Comparison of ENCODE assay signal across 11 mouse cellular contexts in genomic region chr12:17339114-17339905, GRCm38 (mm10). TPM values are rescaled to one million over a fixed set of nuclear protein-coding genes. Genes with fewer than 3 reads are reported as not detected.
DNase-seq lines count a peak whose midpoint lies in the region; ATAC-seq and TF ChIP-seq lines count a peak whose summit lies in the region.
"Had no signal": no experiment of that assay in that cellular context is flagged by ENCODE, and none has a peak within 500 bp of the region (broad histone marks: within the 10 kb centered on the region; RNA-seq: fewer than 3 reads in every experiment).

No protein-coding gene starts in this region.

- no peaks in the 10 kb centered on the region for H3K36me3 ChIP-seq in stomach, postnatal 0 days (ENCODE audit: control insufficient read depth, insufficient read depth, low read length)

- TF ChIP-seq EP300 in stomach, postnatal 0 days (optimal IDR thresholded peaks at IDR 0.05), result no peak

- H3K27me3 ChIP-seq in stomach, postnatal 0 days (ENCODE audit: control insufficient read depth, insufficient read depth, low read length), result no peaks in the 10 kb centered on the region

- WGBS in stomach, postnatal 0 days, result 48% methylated on average over 3 of the region's 3 CpGs

- no peak overlapping the region for H3K4me3 ChIP-seq in left cerebral cortex, adult 2 months
- no peak overlapping the region for H3K4me3 ChIP-seq in stomach, postnatal 0 days (ENCODE audit: low read depth, low read length)

- H3K4me2 ChIP-seq in stomach, postnatal 0 days (replicated peaks; ENCODE audit: low read depth), result no peak overlapping the region

- intact Hi-C loops in left cerebral cortex, adult 2 months (cut with DNase I), result no loop called here
- intact Hi-C loops in left cerebral cortex, postnatal 36 days (cut with DNase I), result no loop called here

- H3K27ac ChIP-seq in left cerebral cortex, adult 2 months, result no peak overlapping the region
- no peak overlapping the region for H3K27ac ChIP-seq in stomach, postnatal 0 days (replicated peaks)

- no peaks in the 10 kb centered on the region for H3K9me3 ChIP-seq in stomach, postnatal 0 days (ENCODE audit: control insufficient read depth, low read length)

- peak; percentile 39 for TF ChIP-seq CTCF in left cerebral cortex, adult 2 months (IDR thresholded peaks at IDR 0.05)
- TF ChIP-seq CTCF in stomach, postnatal 0 days (IDR thresholded peaks at IDR 0.05; ENCODE audit: low read depth), result peak; percentile 59

- ATAC-seq in CD4-positive, CD25-positive, alpha-beta regulatory T cell, adult 4 months, result no peak
- ATAC-seq in stomach, postnatal 0 days (ENCODE audit: low FRiP score, low TSS enrichment), result no peak

- H3K4me1 ChIP-seq in stomach, postnatal 0 days (replicated peaks; ENCODE audit: control insufficient read depth, insufficient read depth), result no peaks in the 10 kb centered on the region

- no peak overlapping the region for H3K9ac ChIP-seq in stomach, postnatal 0 days (ENCODE audit: low read length)

- peak; percentile 47 for DNase-seq in CD4-positive, CD25-positive, alpha-beta regulatory T cell, adult 2 months (ENCODE audit: low read depth, low spot score)
- no peak for DNase-seq in left cerebral cortex, adult 2 months (ENCODE audit: extremely low spot score in 1 of 2, low spot score in 2 of 2)
- DNase-seq in left cerebral cortex, postnatal 36 days (ENCODE audit: low spot score in 2 of 2), result no peak
- peak; percentile 38 for DNase-seq in thymus, postnatal 4 days
- DNase-seq in thymus, postnatal 0 days (ENCODE audit: low spot score), result no peak
- no peak for DNase-seq in stomach, postnatal 0 days (ENCODE audit: low spot score)
- DNase-seq in adrenal gland, adult 18-20 months (ENCODE audit: low spot score in 2 of 2), result no peak
- DNase-seq: cerebellum, postnatal 14 days; left cerebral cortex, postnatal 4 days had no signal

RNA-seq across cellular contexts. Expression of gene Nol10, which starts 8.9 kb away (rescaled TPM):
- 10 to 100 TPM; 29.4 to 39.4 TPM for polyA plus RNA-seq in CD4-positive, CD25-positive, alpha-beta regulatory T cell, adult 4 months (2017; shearing (Covaris generic))
- 10 to 100 TPM; 20.5 to 21.4 TPM for total RNA-seq in left cerebral cortex, adult 2 months (2021)
- 10 to 100 TPM; 18.5 to 20.3 TPM for total RNA-seq in left cerebral cortex, postnatal 36 days (2021)
- 19.7 and 21.3 TPM in 2 replicates for polyA plus RNA-seq in thymus, postnatal 0 days (2015; fragmentation: Nextera tagmentation; extraction: Ambion mirVana)
- 7.3 and 8.2 TPM in 2 replicates for polyA plus RNA-seq in stomach, postnatal 0 days (2015; fragmentation: Nextera tagmentation; extraction: Ambion mirVana)
- 10 to 100 TPM; 16.7 to 17.8 TPM for total RNA-seq in adrenal gland, adult 18-20 months (2021)

RNA-seq across cellular contexts. Expression of gene Atp6v1c2, which starts 10.2 kb away (rescaled TPM):
- not detected for polyA plus RNA-seq in CD4-positive, CD25-positive, alpha-beta regulatory T cell, adult 4 months (2017; shearing (Covaris generic))
- 1 to 10 TPM; 3.2 to 5.8 TPM for total RNA-seq in left cerebral cortex, adult 2 months (2021)
- 1 to 10 TPM; 3.1 to 5.4 TPM for total RNA-seq in left cerebral cortex, postnatal 36 days (2021)
- polyA plus RNA-seq in thymus, postnatal 0 days (2015; fragmentation: Nextera tagmentation; extraction: Ambion mirVana), result 0.33 and 0.44 TPM in 2 replicates
- 14.6 and 16.3 TPM in 2 replicates for polyA plus RNA-seq in stomach, postnatal 0 days (2015; fragmentation: Nextera tagmentation; extraction: Ambion mirVana)
- total RNA-seq in adrenal gland, adult 18-20 months (2021), result 1 to 10 TPM; 1.4 to 2.1 TPM
- total RNA-seq: megakaryocyte, adult 5-6 weeks had no signal

Comparison
In these comparisons a context has a peak if more than half of its experiments do, and no peak if none do; other contexts are left out.
1. DNase-seq: peak in CD4-positive, CD25-positive, alpha-beta regulatory T cell, adult 2 months (single experiment) and thymus, postnatal 4 days (single experiment); none in left cerebral cortex, adult 2 months (0 of 2), left cerebral cortex, postnatal 36 days (0 of 2), thymus, postnatal 0 days (single experiment), stomach, postnatal 0 days (single experiment) and adrenal gland, adult 18-20 months (0 of 2).